Mouse (Mus musculus): ENCODE results near the gene Trappc6a. TPM values are rescaled to one million over a fixed set of nuclear protein-coding genes. Genes with fewer than 3 reads are reported as not detected.
A peak's percentile ranks its signal among the peaks of the same experiment; 100 is the strongest.

Gene Trappc6a
- polyA plus RNA-seq, 1 experiment, result 62.3 TPM

DNA sequence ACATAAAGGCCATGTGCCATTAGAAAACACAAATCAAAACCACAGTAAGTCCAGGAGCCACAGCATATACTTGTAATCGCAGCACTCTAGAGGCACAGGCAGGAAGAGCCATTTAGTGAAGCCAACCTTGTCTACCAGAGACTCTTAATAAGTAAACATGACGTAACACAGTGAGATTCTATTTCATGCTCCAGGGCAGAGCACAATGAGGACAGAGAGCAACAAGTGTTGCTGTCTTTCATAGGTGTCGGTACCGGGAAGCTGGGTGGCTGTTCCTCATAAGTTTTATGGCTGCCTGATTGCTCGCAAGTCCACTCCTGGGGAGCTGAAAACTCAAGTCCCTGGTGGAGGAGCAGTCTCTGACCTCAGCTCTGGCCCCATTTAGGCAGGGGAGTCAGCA lies 43.4 kb downstream of the Trappc6a start:
- TF ChIP-seq POLR2A (IDR thresholded peaks at IDR 0.05; ENCODE audit: low read depth, low read length) (no peak), CTCF (conservative IDR thresholded peaks at IDR 0.05; ENCODE audit: insufficient read depth, insufficient read length, low read depth, low read length) (no peak)
- H3K27ac ChIP-seq (ENCODE audit: insufficient read depth, low read depth, low read length), result no peak overlapping the region
- 53% methylated on average over 5 of the region's 5 CpGs for WGBS
- no peaks in the 10 kb centered on the region for H3K36me3 ChIP-seq (ENCODE audit: control insufficient read depth, insufficient read depth, low read length)
- no peak overlapping the region for H3K4me3 ChIP-seq (ENCODE audit: insufficient read depth, low read depth, low read length)
- peaks cover 10% of the 10 kb centered on the region for H3K4me1 ChIP-seq (ENCODE audit: control insufficient read depth, insufficient read depth, low read length)
- no peak for DNase-seq
- no peaks in the 10 kb centered on the region for H3K27me3 ChIP-seq (replicated peaks; ENCODE audit: control insufficient read depth, insufficient read depth, low read length)

DNA sequence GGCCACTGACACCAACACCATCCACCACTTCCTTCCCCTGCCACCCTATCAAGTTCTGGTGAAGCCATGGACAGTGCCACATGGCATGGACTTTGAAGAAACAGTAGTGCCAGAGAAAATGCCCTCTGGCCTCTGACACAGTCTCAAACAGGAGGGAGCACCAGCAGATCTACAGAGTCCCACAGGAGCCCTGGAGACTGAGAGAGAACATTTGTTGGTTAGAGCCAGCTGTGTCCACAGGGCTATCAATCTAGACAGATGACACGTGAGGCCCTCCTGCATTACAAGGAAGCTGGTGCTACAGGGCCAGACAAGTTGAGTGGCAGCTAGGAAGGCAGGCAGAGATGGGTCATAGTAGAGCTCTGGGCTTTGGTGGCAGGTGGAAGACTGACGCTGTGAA lies 44.2 kb downstream of the Trappc6a start:
- Histone ChIP-seq H3K27me3 (replicated peaks; ENCODE audit: control insufficient read depth, insufficient read depth, low read length) (no peaks in the 10 kb centered on the region), H3K4me3 (ENCODE audit: insufficient read depth, low read depth, low read length) (no peak overlapping the region), H3K4me1 (ENCODE audit: control insufficient read depth, insufficient read depth, low read length) (peaks cover 15% of the 10 kb centered on the region), H3K36me3 (ENCODE audit: control insufficient read depth, insufficient read depth, low read length) (no peaks in the 10 kb centered on the region), H3K27ac (ENCODE audit: insufficient read depth, low read depth, low read length) (no peak overlapping the region)
- DNase-seq, result no peak
- TF ChIP-seq CTCF (conservative IDR thresholded peaks at IDR 0.05; ENCODE audit: insufficient read depth, insufficient read length, low read depth, low read length) (no peak), POLR2A (IDR thresholded peaks at IDR 0.05; ENCODE audit: low read depth, low read length) (no peak)
- WGBS, result 43% methylated on average over 2 of the region's 2 CpGs

DNA sequence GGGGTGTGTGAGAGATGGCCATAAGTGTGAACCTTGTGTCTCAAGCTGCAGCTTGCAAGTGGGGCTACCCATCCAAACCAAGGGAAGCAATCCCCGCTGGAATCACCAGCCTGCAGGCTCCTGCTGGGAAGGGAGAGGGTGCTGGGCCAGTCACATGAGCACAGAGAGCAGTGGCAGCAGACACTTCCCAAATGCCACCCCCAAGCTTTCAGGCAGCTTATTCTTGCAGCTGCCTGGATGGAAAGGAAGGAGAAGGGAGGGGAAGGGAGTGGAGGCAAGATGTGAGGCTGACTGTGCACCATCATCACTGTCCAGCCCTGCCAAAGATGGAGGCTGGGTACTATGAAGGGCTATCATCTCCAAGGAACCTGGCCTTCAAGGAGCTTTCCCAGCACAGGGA lies 46.0 kb downstream of the Trappc6a start:
- Histone ChIP-seq H3K27ac (ENCODE audit: insufficient read depth, low read depth, low read length) (no peak overlapping the region), H3K4me1 (ENCODE audit: control insufficient read depth, insufficient read depth, low read length) (peaks cover 30% of the 10 kb centered on the region), H3K4me3 (ENCODE audit: insufficient read depth, low read depth, low read length) (no peak overlapping the region), H3K27me3 (replicated peaks; ENCODE audit: control insufficient read depth, insufficient read depth, low read length) (no peaks in the 10 kb centered on the region), H3K36me3 (ENCODE audit: control insufficient read depth, insufficient read depth, low read length) (no peaks in the 10 kb centered on the region)
- TF ChIP-seq POLR2A (IDR thresholded peaks at IDR 0.05; ENCODE audit: low read depth, low read length), result no peak
- no peak for TF ChIP-seq CTCF (conservative IDR thresholded peaks at IDR 0.05; ENCODE audit: insufficient read depth, insufficient read length, low read depth, low read length)
- no peak for DNase-seq
- 63% methylated on average over 1 of the region's 1 CpGs for WGBS

- no peaks in the 10 kb centered on the region for H3K27me3 ChIP-seq (replicated peaks; ENCODE audit: control insufficient read depth, insufficient read depth, low read length)
- DNase-seq, result peak; percentile 69
- WGBS, result 60% methylated on average over 2 of the region's 2 CpGs
- peaks cover 34% of the 10 kb centered on the region for H3K4me1 ChIP-seq (ENCODE audit: control insufficient read depth, insufficient read depth, low read length)
- no peaks in the 10 kb centered on the region for H3K36me3 ChIP-seq (ENCODE audit: control insufficient read depth, insufficient read depth, low read length)
- H3K27ac ChIP-seq (ENCODE audit: insufficient read depth, low read depth, low read length), result no peak overlapping the region
- no peak for TF ChIP-seq CTCF (conservative IDR thresholded peaks at IDR 0.05; ENCODE audit: insufficient read depth, insufficient read length, low read depth, low read length)
- no peak for TF ChIP-seq POLR2A (IDR thresholded peaks at IDR 0.05; ENCODE audit: low read depth, low read length)
- no peak overlapping the region for H3K4me3 ChIP-seq (ENCODE audit: insufficient read depth, low read depth, low read length)
These were observed 48.9 kb downstream of the Trappc6a start for GRCm38 (mm10) chr7:19557086-19557485.

DNA sequence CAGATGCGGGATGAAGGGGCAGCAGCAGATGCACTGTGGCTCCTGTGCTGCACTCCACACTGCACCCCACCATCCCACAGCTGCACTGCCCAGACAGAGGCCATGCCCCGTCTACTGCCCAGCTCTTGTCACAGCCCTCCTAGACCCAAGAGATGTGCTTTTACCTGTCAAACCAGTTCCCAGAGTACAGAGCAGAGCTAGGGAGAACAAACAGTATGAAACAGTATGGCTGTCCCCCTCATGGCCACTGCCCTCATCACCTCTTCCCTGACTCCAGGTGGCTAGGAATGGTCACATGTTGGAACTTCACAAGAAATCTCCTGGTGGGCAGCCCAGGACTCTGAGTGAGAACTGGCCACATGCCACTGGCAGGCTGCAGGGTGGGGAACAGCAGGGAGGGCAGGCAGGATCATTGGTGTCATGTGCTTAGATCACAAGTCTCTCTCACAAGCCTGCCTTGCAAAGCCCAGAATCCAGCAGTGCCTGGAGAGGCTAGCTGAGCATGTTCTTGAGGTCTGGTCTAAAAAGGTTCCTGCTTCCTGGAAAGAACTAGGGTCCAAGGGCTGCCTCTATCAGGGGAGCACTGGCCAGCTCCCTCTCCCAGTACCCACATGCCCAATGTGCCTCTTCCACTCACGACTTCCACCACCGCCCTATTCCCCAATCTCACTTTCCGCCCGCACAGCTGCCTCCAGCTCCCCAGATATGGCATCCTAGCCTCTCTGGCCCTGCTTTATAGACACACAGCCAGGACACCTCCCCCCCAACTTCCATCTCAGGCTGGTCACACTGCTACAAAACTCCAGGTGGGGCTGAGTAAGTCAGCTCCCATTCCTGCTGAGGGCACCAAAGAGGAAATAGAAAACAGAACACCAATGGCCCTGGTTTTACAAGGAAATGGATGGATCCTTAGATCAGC lies 50.0 kb downstream of the Trappc6a start:
- no peak for TF ChIP-seq POLR2A (IDR thresholded peaks at IDR 0.05; ENCODE audit: low read depth, low read length)
- TF ChIP-seq CTCF (conservative IDR thresholded peaks at IDR 0.05; ENCODE audit: insufficient read depth, insufficient read length, low read depth, low read length), result no peak

DNA sequence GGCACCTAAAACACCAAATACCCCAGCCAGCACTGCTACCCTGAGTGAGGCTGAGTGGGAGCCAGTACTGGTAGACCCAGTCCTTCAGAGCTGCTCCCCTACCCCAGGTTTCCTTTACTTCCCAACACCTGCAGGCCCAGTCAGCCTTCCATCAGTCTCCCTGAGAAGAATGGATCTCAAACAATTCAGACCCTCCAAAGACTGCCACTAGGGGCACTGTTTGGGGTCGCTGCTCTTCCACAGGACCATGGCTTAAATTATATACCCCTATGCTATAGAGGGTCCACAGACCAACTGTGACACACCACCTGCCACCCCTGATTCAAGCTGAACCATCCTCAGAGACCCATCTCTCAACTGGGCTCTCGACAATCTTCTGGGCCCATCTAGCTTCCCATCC lies 50.8 kb downstream of the Trappc6a start:
- TF ChIP-seq CTCF (conservative IDR thresholded peaks at IDR 0.05; ENCODE audit: insufficient read depth, insufficient read length, low read depth, low read length) (0 out of 2 replicates have a peak, but pooled peaks have one; percentile 20), POLR2A (IDR thresholded peaks at IDR 0.05; ENCODE audit: low read depth, low read length) (no peak)
- WGBS, result 43% methylated on average over 2 of the region's 2 CpGs
- H3K27ac ChIP-seq (ENCODE audit: insufficient read depth, low read depth, low read length), result no peak overlapping the region
- no peak overlapping the region for H3K4me3 ChIP-seq (ENCODE audit: insufficient read depth, low read depth, low read length)
- no peaks in the 10 kb centered on the region for H3K36me3 ChIP-seq (ENCODE audit: control insufficient read depth, insufficient read depth, low read length)
- no peaks in the 10 kb centered on the region for H3K27me3 ChIP-seq (replicated peaks; ENCODE audit: control insufficient read depth, insufficient read depth, low read length)
- no peak for DNase-seq
- peaks cover 34% of the 10 kb centered on the region for H3K4me1 ChIP-seq (ENCODE audit: control insufficient read depth, insufficient read depth, low read length)

More for the DNA sequence above, 50.0 kb downstream of the Trappc6a start:
- DNase-seq, result no peak
- H3K27ac ChIP-seq (ENCODE audit: insufficient read depth, low read depth, low read length), result no peak overlapping the region
- H3K4me3 ChIP-seq (ENCODE audit: insufficient read depth, low read depth, low read length), result no peak overlapping the region
- peaks cover 34% of the 10 kb centered on the region for H3K4me1 ChIP-seq (ENCODE audit: control insufficient read depth, insufficient read depth, low read length)
- H3K36me3 ChIP-seq (ENCODE audit: control insufficient read depth, insufficient read depth, low read length), result no peaks in the 10 kb centered on the region
- WGBS, result 86% methylated on average over 6 of the region's 6 CpGs
- no peaks in the 10 kb centered on the region for H3K27me3 ChIP-seq (replicated peaks; ENCODE audit: control insufficient read depth, insufficient read depth, low read length)

- peak overlapping the region; percentile 87 for H3K27ac ChIP-seq (ENCODE audit: insufficient read depth, low read depth, low read length)
- peak; percentile 69 for DNase-seq
- no peak for TF ChIP-seq CTCF (conservative IDR thresholded peaks at IDR 0.05; ENCODE audit: insufficient read depth, insufficient read length, low read depth, low read length)
- no peak for TF ChIP-seq POLR2A (IDR thresholded peaks at IDR 0.05; ENCODE audit: low read depth, low read length)
- 5% methylated on average over 11 of the region's 11 CpGs for WGBS
- H3K4me3 ChIP-seq (ENCODE audit: insufficient read depth, low read depth, low read length), result peak overlapping the region; percentile 90
- H3K27me3 ChIP-seq (replicated peaks; ENCODE audit: control insufficient read depth, insufficient read depth, low read length), result no peaks in the 10 kb centered on the region
- peaks cover 37% of the 10 kb centered on the region for H3K4me1 ChIP-seq (ENCODE audit: control insufficient read depth, insufficient read depth, low read length)
- no peaks in the 10 kb centered on the region for H3K36me3 ChIP-seq (ENCODE audit: control insufficient read depth, insufficient read depth, low read length)
These were observed 52.5 kb downstream of the Trappc6a start for GRCm38 (mm10) chr7:19560491-19561260.

Measured in kidney, adult 2 months (tissue).